8 mouse cellular contexts compared by ENCODE assay signal in genomic region chr6:34760023-34760422, GRCm38 (mm10). TPM values are rescaled to one million over a fixed set of nuclear protein-coding genes. Genes with fewer than 3 reads are reported as not detected.
DNase-seq lines count a peak whose midpoint lies in the region; ATAC-seq and TF ChIP-seq lines count a peak whose summit lies in the region.
"Had no signal": no experiment of that assay in that cellular context is flagged by ENCODE, and none has a peak within 500 bp of the region (broad histone marks: within the 10 kb centered on the region; RNA-seq: fewer than 3 reads in every experiment).

No protein-coding gene starts in this region.

- dilution Hi-C loops in CH12.LX (cut with MboI; ENCODE audit: extremely low pct_ligation_motif_present, extremely low pct_unique_long_range_greater_than_20kb, low sequenced_read_pairs) = no loop called here

- H3K4me1 ChIP-seq in kidney, postnatal 0 days (replicated peaks; ENCODE audit: insufficient read depth, low read length) = no peaks in the 10 kb centered on the region
- H3K4me1 ChIP-seq in kidney, embryonic 14.5 days (ENCODE audit: control insufficient read depth, insufficient read depth, low read length) = no peaks in the 10 kb centered on the region
- no peaks in the 10 kb centered on the region for H3K4me1 ChIP-seq in CH12.LX (ENCODE audit: control insufficient read depth in 1 of 2, insufficient read depth in 2 of 2)
- H3K4me1 ChIP-seq in liver, embryonic 13.5 days (replicated peaks) = peaks cover 4% of the 10 kb centered on the region
- H3K4me1 ChIP-seq: limb, embryonic 13.5 days had no signal

- peak; percentile 90 for DNase-seq in kidney, postnatal 0 days (ENCODE audit: low spot score)
- peak; percentile 57 for DNase-seq in CH12.LX (ENCODE audit: extremely low read depth)
- peak; percentile 43 for DNase-seq in Muller cell, postnatal 12 days (ENCODE audit: inconsistent ontology term)
- DNase-seq in embryo, embryonic 10.5 days (ENCODE audit: low spot score) = peak; percentile 81
- DNase-seq in liver, embryonic 13.5 days = peak; percentile 8
- peak; percentile 64 for DNase-seq in thymus, postnatal 0 days (ENCODE audit: low spot score)

- H3K36me3 ChIP-seq in kidney, postnatal 0 days (ENCODE audit: insufficient read depth, low read length) = peaks cover 22% of the 10 kb centered on the region
- peaks cover 75% of the 10 kb centered on the region for H3K36me3 ChIP-seq in kidney, embryonic 14.5 days (ENCODE audit: control insufficient read depth, insufficient read depth, low read length)
- no peaks in the 10 kb centered on the region for H3K36me3 ChIP-seq in CH12.LX (replicated peaks in 1 of 2; ENCODE audit: control insufficient read depth in 1 of 2, insufficient read depth in 1 of 2, low read length in 1 of 2)
- H3K36me3 ChIP-seq in liver, embryonic 13.5 days = peaks cover 33% of the 10 kb centered on the region

- no peak overlapping the region for H3K9ac ChIP-seq in kidney, postnatal 0 days (ENCODE audit: low read depth, low read length)
- H3K9ac ChIP-seq in kidney, embryonic 14.5 days (ENCODE audit: low read depth, low read length) = no peak overlapping the region
- H3K9ac ChIP-seq in CH12.LX (ENCODE audit: insufficient read depth, low read depth) = no peak overlapping the region
- no peak overlapping the region for H3K9ac ChIP-seq in liver, embryonic 13.5 days
- H3K9ac ChIP-seq: limb, embryonic 13.5 days had no signal

- in situ Hi-C loops in CH12.LX (cut with MboI; ENCODE audit: low pct_ligation_motif_present, low pct_unique_long_range_greater_than_20kb, low sequenced_read_pairs) = no loop called here

- 40% methylated on average over 4 of the region's 4 CpGs for WGBS in kidney, postnatal 0 days
- 49% methylated on average over 4 of the region's 4 CpGs for WGBS in kidney, embryonic 14.5 days
- WGBS in liver, embryonic 13.5 days (ENCODE audit: insufficient replicate concordance) = 37% methylated on average over 4 of the region's 4 CpGs

- peak; percentile 83 for TF ChIP-seq RAD21 in CH12.LX (IDR thresholded peaks at IDR 0.05; ENCODE audit: low read depth, low read length)

- ATAC-seq in kidney, postnatal 0 days (replicated peaks; ENCODE audit: low FRiP score, low read depth) = no peak
- ATAC-seq in kidney, embryonic 14.5 days (ENCODE audit: low FRiP score, low TSS enrichment) = no peak
- ATAC-seq in liver, embryonic 13.5 days (ENCODE audit: low read depth) = no peak

- no peaks in the 10 kb centered on the region for H3K79me2 ChIP-seq in CH12.LX (replicated peaks; ENCODE audit: control insufficient read depth, extremely low read depth, insufficient read depth, poor library complexity, severe bottlenecking)

- H3K4me2 ChIP-seq in kidney, postnatal 0 days (ENCODE audit: low read length) = no peak overlapping the region
- no peak overlapping the region for H3K4me2 ChIP-seq in kidney, embryonic 14.5 days (replicated peaks; ENCODE audit: low read depth, low read length)
- H3K4me2 ChIP-seq in CH12.LX (ENCODE audit: insufficient read depth, low read depth, poor library complexity, severe bottlenecking) = no peak overlapping the region
- H3K4me2 ChIP-seq in liver, embryonic 13.5 days = no peak overlapping the region
- H3K4me2 ChIP-seq: limb, embryonic 13.5 days had no signal

- H3K4me3 ChIP-seq in kidney, postnatal 0 days (replicated peaks; ENCODE audit: low read depth, low read length) = no peak overlapping the region
- H3K4me3 ChIP-seq in kidney, embryonic 14.5 days (ENCODE audit: low read length) = no peak overlapping the region
- H3K4me3 ChIP-seq in CH12.LX (replicated peaks in 1 of 3; ENCODE audit: low read depth in 2 of 3, low read length in 2 of 3, poor library complexity in 1 of 3) = no peak overlapping the region
- no peak overlapping the region for H3K4me3 ChIP-seq in liver, embryonic 13.5 days (replicated peaks)
- H3K4me3 ChIP-seq: limb, embryonic 13.5 days had no signal

- H3K9me3 ChIP-seq in kidney, postnatal 0 days (replicated peaks; ENCODE audit: low read length) = no peaks in the 10 kb centered on the region
- H3K9me3 ChIP-seq in kidney, embryonic 14.5 days (ENCODE audit: control insufficient read depth, low read length) = no peaks in the 10 kb centered on the region
- no peaks in the 10 kb centered on the region for H3K9me3 ChIP-seq in CH12.LX (replicated peaks; ENCODE audit: low read length)
- no peaks in the 10 kb centered on the region for H3K9me3 ChIP-seq in liver, embryonic 13.5 days (replicated peaks)
- H3K9me3 ChIP-seq: limb, embryonic 13.5 days had no signal

- TF ChIP-seq EP300 in CH12.LX (IDR thresholded peaks at IDR 0.05; ENCODE audit: low read length) = no peak

- no peak overlapping the region for H3K27ac ChIP-seq in kidney, postnatal 0 days
- no peak overlapping the region for H3K27ac ChIP-seq in kidney, embryonic 14.5 days (ENCODE audit: low read depth, low read length)
- no peak overlapping the region for H3K27ac ChIP-seq in CH12.LX (ENCODE audit: insufficient read depth, low read depth)
- no peak overlapping the region for H3K27ac ChIP-seq in liver, embryonic 13.5 days
- H3K27ac ChIP-seq: limb, embryonic 13.5 days had no signal

- TF ChIP-seq CTCF in kidney, postnatal 0 days (IDR thresholded peaks at IDR 0.05; ENCODE audit: low read depth) = peak; percentile 82
- TF ChIP-seq CTCF in CH12.LX (conservative IDR thresholded peaks at IDR 0.05 in 1 of 2, IDR thresholded peaks at IDR 0.05 in 1 of 2; ENCODE audit: low read depth in 2 of 2, low read length in 2 of 2) = peak; percentile 45 to 83

- TF ChIP-seq POLR2A in CH12.LX (IDR thresholded peaks at IDR 0.05; ENCODE audit: low read depth, low read length) = no peak

- H3K27me3 ChIP-seq in kidney, postnatal 0 days (ENCODE audit: insufficient read depth, low read length) = no peaks in the 10 kb centered on the region
- no peaks in the 10 kb centered on the region for H3K27me3 ChIP-seq in kidney, embryonic 14.5 days (ENCODE audit: control insufficient read depth, insufficient read depth, low read length)
- H3K27me3 ChIP-seq in CH12.LX (replicated peaks) = no peaks in the 10 kb centered on the region
- no peaks in the 10 kb centered on the region for H3K27me3 ChIP-seq in liver, embryonic 13.5 days
- H3K27me3 ChIP-seq: limb, embryonic 13.5 days had no signal

TF ChIP-seq in CH12.LX, 34 proteins besides CTCF, POLR2A, EP300 and RAD21:
- TF ChIP-seq MAFK (IDR thresholded peaks at IDR 0.05; ENCODE audit: insufficient replicate concordance, low read length) (no peak), ZC3H11A (IDR thresholded peaks at IDR 0.05; ENCODE audit: low read depth, low read length) (peak; percentile 40; the same call in 1 of the 2 replicates), SMC3 (IDR thresholded peaks at IDR 0.05; ENCODE audit: low read depth, low read length) (peak; percentile 84)

RNA-seq across cellular contexts. Expression of gene Agbl3, which starts 20.2 kb away (rescaled TPM):
- polyA plus RNA-seq in kidney, postnatal 0 days (2015; fragmentation: Nextera tagmentation; extraction: Ambion mirVana) = 14.6 and 17.1 TPM in 2 replicates
- 6.2 and 10.7 TPM in 2 replicates for polyA plus RNA-seq in kidney, embryonic 14.5 days (2014; fragmentation: Nextera tagmentation; extraction: Ambion mirVana)
- 1.5 and 1.9 TPM in 2 replicates for total RNA-seq in CH12.LX (2012; rRNA removed)
- 4.8 and 5.1 TPM in 2 replicates for total RNA-seq in CH12.LX (2014; rRNA removed)
- 3.2 and 3.4 TPM in 2 replicates for polyA plus RNA-seq in CH12.LX (2012; ENCODE audit: insufficient read length, low read depth)
- 3.7 and 4.0 TPM in 2 replicates for polyA plus RNA-seq in liver, embryonic 13.5 days (2015; fragmentation: Nextera tagmentation; extraction: Ambion mirVana)
- 8.5 and 8.8 TPM in 2 replicates for polyA plus RNA-seq in thymus, postnatal 0 days (2015; fragmentation: Nextera tagmentation; extraction: Ambion mirVana)

Comparison
In these comparisons a context has a peak if more than half of its experiments do, and no peak if none do; other contexts are left out.
1. DNase-seq: peak in every context shown above with its lines; median percentile 90 in kidney, postnatal 0 days; 81 in embryo, embryonic 10.5 days; 64 in thymus, postnatal 0 days; 57 in CH12.LX; 43 in Muller cell, postnatal 12 days; 8 in liver, embryonic 13.5 days.